ENCODE assay signal across 1 mouse cellular context in the genomic region with DNA sequence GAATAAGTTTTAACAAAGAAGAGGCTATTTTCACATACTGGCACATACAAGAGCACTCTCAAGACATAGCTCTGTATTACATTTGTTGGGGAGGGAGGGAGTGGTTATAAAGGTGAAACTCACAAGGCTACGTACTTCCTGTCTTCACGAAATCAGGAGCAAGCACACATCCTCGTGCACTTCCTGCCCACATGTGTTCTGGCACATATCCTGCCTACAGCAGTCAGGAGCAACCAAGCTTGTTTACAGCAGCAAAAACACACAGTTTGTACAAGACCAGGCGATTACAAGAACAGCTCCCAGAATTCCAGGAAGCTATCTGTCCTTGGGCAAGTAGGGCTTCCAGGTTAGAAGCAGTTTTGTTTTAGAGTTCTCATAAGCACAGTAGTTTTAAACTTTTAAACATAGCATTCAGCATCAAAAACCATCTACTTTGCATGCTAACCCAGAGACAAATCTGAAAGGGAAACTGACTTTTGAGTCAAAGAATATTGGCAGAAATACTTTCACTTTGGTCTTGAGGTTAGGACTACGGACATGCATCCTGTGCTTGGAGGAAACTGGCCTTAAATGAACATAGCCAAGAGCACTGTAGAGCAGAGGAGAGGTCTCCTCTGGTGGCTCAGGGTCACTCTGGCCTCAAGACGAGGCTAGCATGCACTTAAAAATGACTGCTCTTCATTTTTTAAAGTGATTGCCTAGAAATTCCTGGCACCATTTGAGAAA.
A peak's percentile ranks its signal among the peaks of the same experiment; 100 is the strongest.
TF ChIP-seq lines count a peak whose summit lies in the region.

No protein-coding gene starts in this region.

TF ChIP-seq in CH12.LX, 34 proteins besides CTCF, POLR2A, EP300 and RAD21 (continued from another document):
- TF ChIP-seq ELF1 (IDR thresholded peaks at IDR 0.05; ENCODE audit: low read depth, low read length), result 0 out of 2 replicates have a peak, but pooled peaks have one; percentile 23
- TF ChIP-seq MXI1 (IDR thresholded peaks at IDR 0.05; ENCODE audit: low read depth, low read length), result no peak
- 0 out of 2 replicates have a peak, but pooled peaks have one; percentile 12 for TF ChIP-seq MAFK (IDR thresholded peaks at IDR 0.05; ENCODE audit: insufficient replicate concordance, low read length)
- TF ChIP-seq JUN (IDR thresholded peaks at IDR 0.05; ENCODE audit: insufficient read depth, low read depth, low read length), result no peak
- no peak for TF ChIP-seq MYC (IDR thresholded peaks at IDR 0.05; ENCODE audit: low read depth, low read length)
